Mouse (Mus musculus) erythroblast, adult 5-6 weeks (primary cell): ENCODE data around the gene Surf4. TPM values are rescaled to one million over a fixed set of nuclear protein-coding genes. Genes with fewer than 3 reads are reported as not detected.

Source experiments
- ATAC-seq: replicated peaks from 2 replicates; pipeline ENCODE4 v1.8.0; 2016; ENCODE audit warnings: moderate number of reproducible peaks, mild to moderate bottlenecking, moderate TSS enrichment, inconsistent platforms; ENCODE audit not compliant: poor library complexity, low FRiP score, severe bottlenecking
- total RNA-seq, 2 experiments: library from RNA; stranded (forward) in 1 of 2; stranded (reverse) in 1 of 2; fragments of 150-400 nt in 1 of 2; fragments of 200-764, 138-1000 nt in 1 of 2; gene quantifications; 2 replicates each; pipeline versions ENCODE4 v1.2.3 to v1.2.4; 2015 to 2017; ENCODE audit warnings: low replicate concordance in 2 of 2

The Surf4 gene
- 24.4 and 25.7 TPM in 2 replicates for total RNA-seq (2015; ENCODE audit: low replicate concordance)
- 18.8 and 21.4 TPM in 2 replicates for total RNA-seq (2017; ENCODE audit: low replicate concordance)

GRCm38 (mm10) chr2:26933304-26934055, at the start of gene Surf4, which contains the start of gene Stkld1:
Gene Surf4 (minus strand): TSS chr2:26933928.
Gene Stkld1 (plus strand): TSS chr2:26934047.
- peak; percentile 87 for ATAC-seq

- no peak for ATAC-seq
Observed at GRCm38 (mm10) chr2:26980361-26980760, 46.6 kb upstream of the Surf4 start.

GRCm38 (mm10) chr2:26973960-26974359, 40.2 kb upstream of the Surf4 start:
- no peak for ATAC-seq

GRCm38 (mm10) chr2:26973116-26973515, 39.4 kb upstream of the Surf4 start, which contains the start of gene Adamts13:
Gene Adamts13 (plus strand): TSS chr2:26973416.
- no peak for ATAC-seq

- no peak for ATAC-seq
Observed at GRCm38 (mm10) chr2:26967262-26967661, 33.5 kb upstream of the Surf4 start.

- ATAC-seq: peak; percentile 16; the same call in 1 of the 2 replicates
Observed at GRCm38 (mm10) chr2:26964724-26965370, 31.1 kb upstream of the Surf4 start.

- ATAC-seq: peak; percentile 93
Observed at GRCm38 (mm10) chr2:26963923-26964723, 30.4 kb upstream of the Surf4 start, which contains the start of gene Rexo4. Gene Rexo4 (minus strand): TSS chr2:26964386.

GRCm38 (mm10) chr2:26960756-26961155, 27.0 kb upstream of the Surf4 start:
- no peak for ATAC-seq

- no peak for ATAC-seq
Observed at GRCm38 (mm10) chr2:26957488-26957859, 23.7 kb upstream of the Surf4 start.

- no peak for ATAC-seq
Observed at GRCm38 (mm10) chr2:26956811-26957487, 23.2 kb upstream of the Surf4 start.

- no peak for ATAC-seq
Observed at GRCm38 (mm10) chr2:26954735-26955395, 21.1 kb upstream of the Surf4 start.

GRCm38 (mm10) chr2:26952866-26953265, 19.1 kb upstream of the Surf4 start:
- no peak for ATAC-seq

- ATAC-seq: no peak
Observed at GRCm38 (mm10) chr2:26952193-26952592, 18.5 kb upstream of the Surf4 start.

GRCm38 (mm10) chr2:26951346-26951905, 17.7 kb upstream of the Surf4 start:
- ATAC-seq: no peak

- ATAC-seq: no peak
Observed at GRCm38 (mm10) chr2:26950411-26950810, 16.7 kb upstream of the Surf4 start.

GRCm38 (mm10) chr2:26943253-26943652, 9.5 kb upstream of the Surf4 start:
- no peak for ATAC-seq

GRCm38 (mm10) chr2:26941539-26941938, 7.8 kb upstream of the Surf4 start:
- ATAC-seq: no peak

- no peak for ATAC-seq
Observed at GRCm38 (mm10) chr2:26936425-26936824, 2.7 kb upstream of the Surf4 start.

GRCm38 (mm10) chr2:26935286-26935685, 1.6 kb upstream of the Surf4 start:
- ATAC-seq: no peak
